Mouse (Mus musculus): ENCODE results near the gene Cd70. TPM values are rescaled to one million over a fixed set of nuclear protein-coding genes. Genes with fewer than 3 reads are reported as not detected.

The Cd70 gene
- total RNA-seq, 4 experiments from 2014 or later = 0.55 TPM; not detected in 3

DNA sequence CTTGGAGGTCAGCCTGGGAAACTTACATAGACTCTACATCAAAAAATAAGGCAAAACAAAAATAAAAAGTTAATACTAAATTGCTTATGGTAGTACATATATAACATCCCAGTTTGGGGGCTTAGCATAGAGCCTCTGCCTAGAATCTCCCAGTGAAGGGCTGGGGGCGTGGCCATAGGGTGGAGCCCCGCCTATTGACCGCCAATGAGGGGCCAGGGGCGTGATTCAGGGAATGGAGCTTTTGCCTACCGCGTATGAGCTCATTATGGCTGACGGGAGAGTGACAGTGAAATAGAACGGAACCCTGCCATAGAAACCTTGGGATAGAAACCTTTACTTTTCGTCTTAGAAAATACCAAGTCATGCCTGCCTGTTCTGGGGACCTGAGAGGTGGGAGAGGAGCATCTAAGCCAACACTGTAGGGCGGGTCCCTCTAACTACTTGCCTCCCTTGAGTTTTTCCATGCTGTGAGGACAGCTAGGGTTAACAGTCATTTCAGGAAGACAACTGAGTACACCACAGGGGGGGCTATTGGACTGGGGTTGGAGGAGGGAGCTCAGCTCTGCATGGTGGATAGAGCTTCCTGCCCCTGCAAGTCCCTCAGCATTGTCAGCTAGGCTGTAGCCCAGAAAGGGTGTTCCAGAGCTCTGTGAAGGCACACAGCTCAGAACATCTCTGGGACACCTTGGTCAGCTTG is 49.8 kb downstream of the Cd70 start:
- no peak for DNase-seq (ENCODE audit: low spot score in 2 of 2)

DNA sequence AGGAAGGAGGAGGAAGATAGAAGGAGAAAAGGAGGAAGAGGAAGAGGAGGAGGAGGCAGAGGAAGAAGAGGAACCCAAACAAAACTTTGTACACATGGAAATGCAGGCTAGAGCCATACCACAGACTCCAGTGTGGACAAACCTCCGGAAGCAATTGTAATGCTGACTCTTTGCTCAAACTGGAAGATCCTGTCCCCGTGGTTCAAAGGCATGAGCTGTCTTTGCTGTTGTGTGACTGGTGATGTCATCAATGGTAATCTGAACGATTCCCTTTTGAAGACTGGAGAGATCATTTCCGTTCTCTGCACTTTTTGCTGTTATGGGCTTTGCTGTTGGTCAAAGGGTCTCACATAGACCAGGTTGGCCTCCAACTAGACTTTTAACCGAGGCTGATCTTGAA is 51.3 kb downstream of the Cd70 start:
- no peak for DNase-seq (ENCODE audit: low spot score in 2 of 2)

DNA sequence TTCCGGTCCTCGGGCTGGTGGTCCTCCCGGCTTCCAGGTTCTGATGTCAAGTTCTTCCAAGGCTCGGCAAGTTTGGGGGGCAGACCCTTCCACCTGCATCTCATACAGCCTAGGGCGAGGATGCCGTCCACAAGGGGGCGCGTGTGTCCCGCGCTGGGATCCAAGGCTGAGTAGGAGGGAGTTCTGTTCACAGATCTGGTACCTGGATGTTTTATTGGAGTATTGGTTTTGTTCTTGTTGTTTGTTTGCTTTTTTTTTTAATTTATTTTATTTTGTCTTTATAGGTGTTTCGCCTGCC is 53.0 kb downstream of the Cd70 start:
- DNase-seq (ENCODE audit: low spot score in 2 of 2) = peak; percentile 54 to 79

Other genes starting within 250 kb of the Cd70 start
- 10 to 100 TPM; 67.0 to 82.3 (median 70.8) TPM for gene Mllt1, start 214.4 kb downstream of the Cd70 start, total RNA-seq (2022)
- not detected for gene Acer1, start 167.7 kb downstream of the Cd70 start, total RNA-seq (2022)
- gene Clpp, start 159.5 kb downstream of the Cd70 start, total RNA-seq (2022) = 10 to 100 TPM; 60.6 to 69.6 (median 65.4) TPM
- gene Alkbh7, start 152.4 kb downstream of the Cd70 start, total RNA-seq (2022) = 10 to 100 TPM; 24.4 to 27.2 (median 26.1) TPM
- not detected for gene Pspn, start 149.8 kb downstream of the Cd70 start, total RNA-seq (2022)
- 10 to 100 TPM; 65.0 to 65.5 (median 65.2) TPM for gene Gtf2f1, start 138.5 kb downstream of the Cd70 start, total RNA-seq (2022)
- gene Gm17949, start 138.3 kb downstream of the Cd70 start, total RNA-seq (2022) = under 1 TPM in 3 of 4 experiments, not detected in 1; 0.48 to 0.65 (median 0.53) TPM
- gene Khsrp, start 118.3 kb downstream of the Cd70 start, total RNA-seq (2022) = 100 to 1,000 TPM; 101 to 104 (median 102) TPM
- under 1 TPM in 1 of 4 experiments, not detected in 3; 0.30 TPM for gene Slc25a41, start 108.1 kb downstream of the Cd70 start, total RNA-seq (2022)
- gene Crb3, start 90.7 kb downstream of the Cd70 start, total RNA-seq (2022) = 1 to 10 TPM in 3 of 4 experiments, under 1 TPM in 1; 0.51 to 2.6 (median 1.7) TPM
- 100 to 1,000 TPM; 313 to 347 (median 323) TPM for gene Slc25a23, start 89.9 kb downstream of the Cd70 start, total RNA-seq (2022)
- 1 to 10 TPM; 1.1 to 3.9 (median 2.5) TPM for gene Dennd1c, start 71.3 kb downstream of the Cd70 start, total RNA-seq (2022)
- 100 to 1,000 TPM; 607 to 698 (median 653) TPM for gene Tubb4a, start 62.0 kb downstream of the Cd70 start, total RNA-seq (2022)
- gene Tnfsf9, start 44.5 kb downstream of the Cd70 start, total RNA-seq (2022) = under 1 TPM; 0.39 to 0.84 (median 0.63) TPM
- not detected for gene Tnfsf14, start 44.4 kb upstream of the Cd70 start, total RNA-seq (2022)
- 1 to 10 TPM in 3 of 4 experiments, under 1 TPM in 1; 0.94 to 3.9 (median 1.3) TPM for gene C3, start 78.4 kb upstream of the Cd70 start, total RNA-seq (2022)
- 10 to 100 TPM; 26.5 to 27.8 (median 27.5) TPM for gene Gpr108, start 98.7 kb upstream of the Cd70 start, total RNA-seq (2022)
- gene Trip10, start 99.7 kb upstream of the Cd70 start, total RNA-seq (2022) = 1 to 10 TPM; 6.9 to 9.1 (median 8.1) TPM
- gene Vav1, start 129.3 kb upstream of the Cd70 start, total RNA-seq (2022) = 1 to 10 TPM; 2.9 to 9.2 (median 5.0) TPM
- 10 to 100 TPM in 2 of 4 experiments, 1 to 10 TPM in 2; 3.0 to 19.7 (median 8.0) TPM for gene Adgre1, start 208.9 kb upstream of the Cd70 start, total RNA-seq (2022)

All from left cerebral cortex, adult 8-10 months (tissue).